Mouse (Mus musculus): ENCODE measurements around the gene Morc3.

- TF ChIP-seq GATA1 (IDR thresholded peaks at IDR 0.05; ENCODE audit: low read length) = no peak
- no peak for TF ChIP-seq TAL1 (IDR thresholded peaks at IDR 0.05; ENCODE audit: low read length)
These were observed 80.9 kb downstream of the Morc3 start for GRCm38 (mm10) chr16:93912808-93913207.

Data from erythroblast, embryonic 14.5 days (primary cell).